Mouse (Mus musculus): ENCODE results near the gene Chrna10.

DNA sequence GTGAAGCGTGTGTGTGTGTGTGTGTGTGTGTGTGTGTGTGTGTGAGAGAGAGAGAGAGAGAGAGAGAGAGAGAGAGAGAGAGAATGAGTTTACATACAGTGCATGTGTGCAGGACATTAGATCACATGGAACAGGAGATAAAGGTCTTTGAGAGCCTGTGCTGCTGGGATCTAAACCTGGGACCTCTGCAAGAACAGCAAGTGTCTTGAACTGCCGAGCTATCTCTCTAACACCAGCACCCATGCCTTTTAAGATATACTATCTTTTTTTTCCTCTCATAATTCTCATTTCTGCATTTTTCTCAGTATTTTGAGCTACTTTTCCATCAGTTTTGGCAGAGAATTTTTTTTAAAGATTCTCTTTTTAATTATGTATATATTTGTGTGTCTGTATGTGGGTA, 13.1 kb downstream of the Chrna10 start:
- TF ChIP-seq POLR2A (IDR thresholded peaks at IDR 0.05; ENCODE audit: low read depth, low read length) (no peak), CTCF (IDR thresholded peaks at IDR 0.05; ENCODE audit: extremely low read depth, insufficient read length, insufficient replicate concordance, low read depth, low read length) (no peak)

Data from small intestine, adult 2 months (tissue).